Mouse (Mus musculus): ENCODE measurements around the gene Gm37240.

Gm37240 gene

DNA sequence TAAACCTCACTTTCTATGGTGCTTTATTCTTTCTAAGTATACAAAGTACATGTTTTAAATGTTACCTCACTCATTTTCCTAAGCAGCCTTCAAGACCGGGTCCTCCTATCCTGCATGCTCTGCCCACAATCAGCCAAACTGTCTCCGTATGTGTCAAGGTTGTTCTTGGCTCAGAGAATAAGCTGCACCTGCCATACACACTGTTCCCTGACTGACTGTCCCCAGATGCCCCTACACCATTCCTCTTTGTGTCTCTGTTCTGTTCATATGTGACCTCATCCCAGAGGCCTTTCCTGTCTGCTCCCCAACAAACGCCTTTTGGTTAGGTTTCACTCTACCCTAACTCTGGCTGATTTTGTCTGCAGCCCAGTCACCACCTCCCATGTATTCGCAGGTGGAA lies 60.0 kb downstream of the Gm37240 start:
- no peak for DNase-seq (ENCODE audit: low spot score in 2 of 2)

GRCm38 (mm10) chr3:85820839-85821548 lies 66.3 kb downstream of the Gm37240 start:
- no peak for DNase-seq (ENCODE audit: low spot score in 2 of 2)

DNA sequence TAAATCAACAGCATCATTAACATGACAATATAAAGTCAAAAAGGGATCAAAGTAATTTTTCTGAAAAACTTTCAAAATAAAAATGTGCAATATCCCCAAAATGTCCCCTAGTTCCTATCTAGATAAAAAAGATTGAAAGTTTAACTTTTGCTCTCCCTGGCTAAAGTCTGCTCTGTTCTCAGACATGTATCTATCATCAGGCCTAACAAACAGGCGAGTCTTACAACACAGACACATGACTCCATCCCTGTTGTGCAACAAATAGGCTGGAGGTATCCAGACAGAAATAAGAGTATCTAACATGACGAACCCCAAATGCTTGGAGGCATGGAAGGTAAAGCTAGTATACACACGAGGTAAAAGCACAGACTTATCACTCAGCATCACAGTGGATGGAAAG lies 68.0 kb downstream of the Gm37240 start:
- DNase-seq (ENCODE audit: low spot score in 2 of 2) = no peak

DNA sequence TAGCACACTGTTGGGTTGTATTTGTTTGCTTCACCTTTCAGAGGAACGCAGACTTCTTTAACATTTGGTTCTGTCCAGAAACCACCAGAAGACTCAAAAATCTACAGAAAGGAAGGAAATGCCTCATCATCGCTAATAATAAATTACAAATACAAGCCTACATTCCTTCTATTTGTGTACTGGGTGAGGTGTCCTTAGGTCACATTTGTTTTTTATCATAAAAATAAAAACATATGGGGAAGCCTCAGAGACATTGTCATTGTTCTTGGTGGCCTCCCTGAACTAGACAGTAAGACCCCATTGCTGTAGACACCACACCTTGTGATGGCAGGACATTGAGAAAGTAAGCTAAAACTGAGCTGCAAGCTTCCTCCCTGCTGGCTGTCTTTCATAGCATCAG lies 70.1 kb downstream of the Gm37240 start, which contains the start of gene Fam160a1:
Fam160a1 (minus strand) TSS at position 101 of the 400 bp plus-strand sequence.
- DNase-seq (ENCODE audit: low spot score in 2 of 2) = no peak

DNA sequence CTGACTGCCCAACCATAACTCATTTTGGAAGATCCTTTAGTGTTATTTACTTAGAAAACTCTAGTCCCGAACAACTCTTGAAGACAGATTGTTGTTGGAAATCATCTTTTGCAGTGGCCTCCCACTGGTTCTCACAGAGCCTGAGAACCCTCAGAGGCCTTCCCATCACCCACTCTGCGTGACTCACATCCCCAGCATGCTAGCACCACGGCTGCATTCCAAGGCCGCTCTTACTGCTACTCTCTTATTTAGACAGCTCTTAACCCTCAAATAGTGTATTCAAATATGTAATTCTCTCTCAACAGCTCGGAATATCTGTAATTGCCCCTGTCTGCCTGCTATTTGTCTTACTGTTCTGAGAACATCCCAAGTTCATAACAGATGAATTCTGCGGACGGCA lies 73.1 kb downstream of the Gm37240 start:
- DNase-seq (ENCODE audit: low spot score in 2 of 2) = no peak

GRCm38 (mm10) chr3:85813101-85814014 lies 74.0 kb downstream of the Gm37240 start:
- no peak for DNase-seq (ENCODE audit: low spot score in 2 of 2)

DNA sequence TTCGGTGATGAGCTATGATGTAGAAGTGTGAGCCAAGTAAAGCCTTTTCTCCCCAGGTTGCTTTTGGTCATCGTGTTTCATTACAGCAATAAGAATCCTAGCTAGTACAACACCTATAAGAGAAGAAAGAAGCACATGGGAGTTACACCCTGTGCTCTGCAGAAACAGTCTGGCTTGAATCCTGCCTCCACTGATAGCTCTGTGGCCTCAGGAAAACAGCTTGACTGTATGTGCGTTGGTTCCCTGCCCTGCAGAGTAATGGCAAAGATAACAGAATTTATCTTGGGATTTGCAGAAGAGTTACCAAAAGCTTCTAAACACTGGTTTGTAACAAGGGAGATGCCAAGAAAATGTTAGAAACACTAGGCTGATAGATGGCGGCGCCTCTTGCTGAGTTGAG lies 75.3 kb downstream of the Gm37240 start:
- DNase-seq (ENCODE audit: low spot score in 2 of 2) = no peak

GRCm38 (mm10) chr3:85793166-85793565 lies 94.2 kb downstream of the Gm37240 start:
- DNase-seq (ENCODE audit: low spot score in 2 of 2) = no peak

- no peak for DNase-seq (ENCODE audit: low spot score in 2 of 2)
These were observed 97.6 kb downstream of the Gm37240 start for GRCm38 (mm10) chr3:85789748-85790147.

GRCm38 (mm10) chr3:85786501-85786900 lies 100.8 kb downstream of the Gm37240 start:
- no peak for DNase-seq (ENCODE audit: low spot score in 2 of 2)

- DNase-seq (ENCODE audit: low spot score in 2 of 2) = no peak
These were observed 106.4 kb downstream of the Gm37240 start for GRCm38 (mm10) chr3:85780906-85781305.

DNA sequence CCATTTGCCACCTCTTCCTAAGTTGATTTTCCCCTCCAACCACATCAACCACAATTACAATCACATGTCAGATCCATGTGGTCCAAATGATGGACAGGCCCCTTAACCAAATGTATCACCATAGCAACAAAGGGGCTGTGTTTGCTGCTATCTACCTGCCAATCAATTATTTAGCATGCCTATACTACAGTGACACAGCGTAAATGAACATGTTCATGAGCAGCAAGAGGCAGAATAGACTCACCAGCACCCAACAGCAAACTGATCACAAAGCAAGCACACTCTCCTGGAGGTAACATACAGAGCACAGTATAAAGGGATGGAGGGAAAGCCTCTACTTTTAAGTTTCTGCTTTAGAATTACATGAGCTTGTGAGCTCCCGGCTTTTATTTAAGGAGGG lies 107.0 kb downstream of the Gm37240 start:
- DNase-seq (ENCODE audit: low spot score in 2 of 2) = no peak

- DNase-seq (ENCODE audit: low spot score in 2 of 2) = no peak
These were observed 109.5 kb downstream of the Gm37240 start for GRCm38 (mm10) chr3:85777841-85778240.

DNA sequence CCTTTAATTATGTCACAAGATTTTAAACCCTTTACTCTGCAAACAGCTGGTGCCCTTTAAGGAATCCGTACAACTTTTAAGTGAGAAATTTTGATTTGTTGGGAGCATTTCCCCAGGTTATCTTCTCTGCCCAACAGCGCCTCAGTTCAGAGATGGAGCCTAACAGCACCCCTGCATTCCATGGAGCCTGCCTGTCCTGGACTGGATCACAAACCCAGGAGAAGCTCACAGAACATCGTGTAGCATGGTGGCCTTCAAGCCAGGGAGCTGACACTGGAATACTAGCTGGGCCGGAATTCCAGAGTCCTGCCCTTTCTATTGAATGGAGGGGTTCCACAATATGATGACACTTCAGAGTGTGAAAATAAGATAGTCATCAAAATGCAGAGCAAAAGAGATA lies 110.0 kb downstream of the Gm37240 start:
- no peak for DNase-seq (ENCODE audit: low spot score in 2 of 2)

- no peak for DNase-seq (ENCODE audit: low spot score in 2 of 2)
These were observed 110.6 kb downstream of the Gm37240 start for GRCm38 (mm10) chr3:85776707-85777106.

- DNase-seq (ENCODE audit: low spot score in 2 of 2) = no peak
These were observed 111.2 kb downstream of the Gm37240 start for GRCm38 (mm10) chr3:85776126-85776525.

DNA sequence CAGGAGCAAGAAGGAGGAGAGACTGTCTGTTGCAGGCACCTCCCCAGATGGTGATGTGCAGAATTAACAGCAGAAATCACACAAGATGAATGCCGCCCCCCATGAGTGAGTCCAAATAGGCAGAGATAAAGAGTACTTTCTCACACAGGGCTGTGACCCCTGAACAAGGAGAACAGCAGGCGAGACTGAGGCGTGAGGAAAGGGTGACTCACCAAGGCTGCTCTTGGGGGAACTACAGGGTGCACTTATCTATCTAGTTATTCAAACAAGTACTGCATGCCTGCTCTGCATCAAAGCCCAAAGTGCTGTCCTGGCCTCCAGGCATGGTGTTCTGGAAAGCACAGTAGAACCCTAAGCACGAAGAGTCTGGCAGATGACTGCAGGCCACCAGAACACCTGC lies 113.4 kb downstream of the Gm37240 start:
- DNase-seq (ENCODE audit: low spot score in 2 of 2) = no peak

DNA sequence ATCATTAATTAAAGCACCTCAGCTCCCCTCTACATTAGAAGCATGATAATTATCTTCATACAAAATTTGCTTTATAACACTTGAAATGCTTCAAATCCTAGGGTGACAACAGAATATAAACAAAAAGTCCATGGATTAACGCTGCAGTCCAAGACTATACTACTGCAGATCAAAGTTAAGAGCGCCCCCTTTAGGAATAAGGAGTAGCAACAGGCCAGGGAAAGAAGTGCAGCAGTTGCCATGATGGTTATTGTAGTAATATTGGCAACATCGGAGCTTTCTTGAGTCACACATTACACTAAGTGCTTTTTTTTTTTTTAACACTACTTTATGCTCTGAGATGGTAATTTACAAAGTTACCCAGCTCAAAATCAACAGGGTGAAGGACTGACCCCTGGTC lies 113.9 kb downstream of the Gm37240 start:
- DNase-seq (ENCODE audit: low spot score in 2 of 2) = no peak

- no peak for DNase-seq (ENCODE audit: low spot score in 2 of 2)
These were observed 122.4 kb downstream of the Gm37240 start for GRCm38 (mm10) chr3:85764937-85765337.

DNA sequence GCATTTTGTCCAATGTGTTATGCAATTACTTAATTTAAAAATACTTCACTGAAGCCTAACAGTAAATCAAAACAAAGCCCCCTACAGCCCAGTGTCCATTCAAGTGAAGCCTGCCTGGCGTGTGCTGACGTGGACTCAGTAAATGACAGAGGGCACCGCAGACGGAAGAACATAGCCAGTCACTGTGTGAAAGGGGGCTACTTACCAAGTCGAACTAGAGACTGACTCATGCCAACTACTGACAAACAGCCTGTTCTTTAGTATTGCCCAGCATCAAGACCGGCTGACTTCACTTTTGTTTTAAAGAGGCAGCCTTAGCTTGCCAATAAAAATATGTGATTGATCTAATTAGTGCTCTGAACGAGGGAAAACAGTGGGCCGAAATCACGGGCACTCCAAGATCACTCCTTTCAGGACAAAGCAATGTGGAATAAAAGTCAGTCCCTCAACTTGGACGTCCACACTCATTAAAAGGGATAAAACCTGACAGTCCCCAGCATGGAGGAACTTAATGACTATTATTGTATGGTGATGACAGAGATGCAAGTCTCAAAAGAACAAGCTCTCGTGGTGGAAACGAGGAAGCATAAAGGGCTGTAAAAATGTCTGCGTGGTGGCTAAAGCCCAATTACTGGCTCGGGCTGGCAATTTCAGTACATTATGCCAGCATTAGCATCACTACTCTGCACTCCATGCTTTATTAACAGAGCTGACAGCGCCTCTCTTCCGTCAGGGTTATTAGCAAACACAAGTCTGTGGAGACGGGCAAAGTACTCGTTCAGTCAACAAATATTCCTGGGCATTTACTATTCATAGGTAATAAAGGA lies 123.1 kb downstream of the Gm37240 start:
- DNase-seq (ENCODE audit: low spot score in 2 of 2) = no peak

GRCm38 (mm10) chr3:85757944-85758343 lies 129.4 kb downstream of the Gm37240 start:
- no peak for DNase-seq (ENCODE audit: low spot score in 2 of 2)

GRCm38 (mm10) chr3:85757435-85757834 lies 129.9 kb downstream of the Gm37240 start:
- no peak for DNase-seq (ENCODE audit: low spot score in 2 of 2)

All from spleen, postnatal 36 days (tissue).